Mouse (Mus musculus) adrenal gland, postnatal 10 days (tissue): ENCODE data around the gene Phf10. TPM values are rescaled to one million over a fixed set of nuclear protein-coding genes. Genes with fewer than 3 reads are reported as not detected.
A peak's percentile ranks its signal among the peaks of the same experiment; 100 is the strongest.
"Not testable (repeated sequence)": the region's sequence is repeated elsewhere in the genome, so short reads cannot be mapped to it uniquely, and the experiment has no call there.

ENCODE experiments used
- DNase-seq: peaks from one replicate; pipeline ENCODE4 v3.0.0; 2021; ENCODE audit warnings: mixed read lengths
- long read RNA-seq, 2 experiments: library from polyadenylated mRNA; stranded (forward); transcript quantifications; one replicate each; pipeline ENCODE4 v2.0.0; 2021
- total RNA-seq, 2 experiments: library from RNA; stranded (reverse); gene quantifications; 2 replicates each; pipeline ENCODE4 v1.2.3; 2021

Phf10 gene
- total RNA-seq = 10 to 100 TPM; 66.2 to 67.3 TPM
- long read RNA-seq, experiment 1, transcript Phf10-201 (12 exons, 1,663 nt) = major isoform, 77 of 118 reads
- long read RNA-seq, experiment 1, partial matches to known transcripts = 7 of 118 reads
- long read RNA-seq, experiment 1, other reads (novel, unspliced or antisense) = 33 of 118 reads
- long read RNA-seq, experiment 2, transcript Phf10-201 (12 exons, 1,663 nt) = major isoform, 30 of 47 reads
- long read RNA-seq, experiment 2, partial matches to known transcripts = 8 of 47 reads
- long read RNA-seq, experiment 2, other reads (novel, unspliced or antisense) = 9 of 47 reads

GRCm38 (mm10) chr17:14960951-14961556 lies at the start of gene Phf10:
Gene Phf10, minus strand, starts transcription at chr17:14961273.
- DNase-seq = peak; percentile 60

DNA sequence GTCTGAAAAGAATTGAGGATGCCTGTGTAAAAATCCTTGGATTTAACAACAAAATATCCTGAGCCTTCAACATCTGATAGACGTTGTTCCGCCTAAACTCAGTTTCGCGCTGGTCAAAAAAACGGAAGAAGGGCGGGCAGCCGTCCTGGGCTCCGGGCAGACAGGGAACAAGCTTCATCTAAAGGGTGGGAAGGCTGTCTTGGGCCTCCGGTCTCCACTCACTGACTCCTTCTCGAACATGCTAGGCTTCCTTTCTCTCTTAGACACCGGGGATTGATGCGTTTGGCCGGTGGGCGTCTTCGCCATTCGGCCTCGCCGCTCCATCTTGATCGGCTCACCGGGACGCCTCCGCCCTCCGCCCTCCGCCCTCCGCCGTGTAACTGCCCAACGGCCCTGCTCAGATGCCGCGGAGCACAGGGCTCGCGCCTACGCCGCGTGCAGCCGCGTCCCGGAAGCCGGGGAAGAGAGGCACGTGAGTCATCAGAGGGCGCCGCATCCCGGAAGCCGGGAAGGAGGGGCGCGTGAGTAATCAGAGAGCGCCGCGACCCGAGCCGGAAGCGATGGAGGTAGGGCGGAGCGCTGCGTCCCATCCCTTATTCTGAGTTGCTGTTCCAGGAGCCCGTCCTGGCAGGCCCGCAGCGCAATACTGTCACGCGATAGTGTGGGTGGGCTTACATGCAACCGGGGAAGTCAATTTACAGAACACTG lies 48.8 kb upstream of the Phf10 start, which contains the start of gene Gm3435:
TSS of gene Gm3435 (plus strand) at position 471 of the 708 bp plus-strand sequence.
- not testable (repeated sequence) for DNase-seq

- not testable (repeated sequence) for DNase-seq
These were observed 48.0 kb upstream of the Phf10 start for GRCm38 (mm10) chr17:15009088-15009487.

- not testable (repeated sequence) for DNase-seq
These were observed 39.0 kb upstream of the Phf10 start for GRCm38 (mm10) chr17:15000047-15000446.

DNA sequence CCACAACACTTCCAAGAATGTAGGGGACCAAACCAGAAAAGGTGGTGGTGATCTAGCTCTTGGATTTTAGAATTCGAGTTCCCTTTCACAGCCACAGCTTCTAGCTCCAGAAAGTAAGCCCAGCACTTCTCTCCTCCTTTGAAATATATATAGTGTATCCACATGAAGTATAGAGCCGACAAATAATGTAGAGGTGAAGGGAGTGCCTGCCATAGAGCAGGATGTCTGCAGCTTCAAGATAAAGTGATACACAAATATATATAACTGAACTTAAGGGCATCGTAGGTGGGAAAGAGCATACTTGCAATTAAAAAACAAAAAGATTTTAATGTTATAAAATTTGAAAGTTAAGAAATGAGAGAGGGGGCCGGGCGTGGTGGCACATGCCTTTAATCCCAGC lies 33.1 kb upstream of the Phf10 start:
- DNase-seq = not testable (repeated sequence)

GRCm38 (mm10) chr17:14993139-14993832 lies 32.2 kb upstream of the Phf10 start:
- DNase-seq = not testable (repeated sequence)

GRCm38 (mm10) chr17:14992522-14993138 lies 31.6 kb upstream of the Phf10 start:
- DNase-seq = not testable (repeated sequence)

- not testable (repeated sequence) for DNase-seq
These were observed 29.1 kb upstream of the Phf10 start for GRCm38 (mm10) chr17:14990116-14990702.

- not testable (repeated sequence) for DNase-seq
These were observed 17.4 kb upstream of the Phf10 start, which contains the start of the genes 9030025P20Rik and Gm3417 for GRCm38 (mm10) chr17:14978362-14979038. Gene 9030025P20Rik, plus strand, starts transcription at chr17:14978468. Gene Gm3417, minus strand, starts transcription at chr17:14978790.

GRCm38 (mm10) chr17:14977718-14978361 lies 16.8 kb upstream of the Phf10 start:
- not testable (repeated sequence) for DNase-seq

DNA sequence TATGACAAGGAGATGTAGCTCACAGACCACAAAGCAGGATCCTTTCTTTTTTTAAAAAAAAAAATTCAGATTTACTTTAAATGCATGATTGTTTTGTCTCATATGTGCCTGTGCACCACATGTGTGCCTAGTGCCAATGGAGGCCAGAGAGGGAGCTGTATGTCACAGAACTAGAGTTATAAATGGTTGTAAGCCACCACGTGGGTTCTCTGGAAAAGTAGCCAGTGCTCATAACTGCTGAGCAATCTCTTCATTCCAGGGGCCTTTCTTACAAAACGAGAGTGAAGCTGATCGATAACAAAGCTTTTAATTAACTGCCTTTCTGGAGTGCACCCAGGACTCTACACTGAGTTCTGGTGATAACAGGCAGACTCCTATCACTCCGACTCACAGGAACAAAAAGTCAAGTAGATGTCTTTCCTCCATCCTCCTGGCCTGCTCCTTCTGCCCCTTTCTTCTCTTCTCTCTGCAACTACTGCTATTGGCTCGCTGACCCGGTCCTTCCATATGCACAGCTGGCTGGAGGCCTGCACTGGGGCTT lies 7.4 kb upstream of the Phf10 start:
- DNase-seq = not testable (repeated sequence)

DNA sequence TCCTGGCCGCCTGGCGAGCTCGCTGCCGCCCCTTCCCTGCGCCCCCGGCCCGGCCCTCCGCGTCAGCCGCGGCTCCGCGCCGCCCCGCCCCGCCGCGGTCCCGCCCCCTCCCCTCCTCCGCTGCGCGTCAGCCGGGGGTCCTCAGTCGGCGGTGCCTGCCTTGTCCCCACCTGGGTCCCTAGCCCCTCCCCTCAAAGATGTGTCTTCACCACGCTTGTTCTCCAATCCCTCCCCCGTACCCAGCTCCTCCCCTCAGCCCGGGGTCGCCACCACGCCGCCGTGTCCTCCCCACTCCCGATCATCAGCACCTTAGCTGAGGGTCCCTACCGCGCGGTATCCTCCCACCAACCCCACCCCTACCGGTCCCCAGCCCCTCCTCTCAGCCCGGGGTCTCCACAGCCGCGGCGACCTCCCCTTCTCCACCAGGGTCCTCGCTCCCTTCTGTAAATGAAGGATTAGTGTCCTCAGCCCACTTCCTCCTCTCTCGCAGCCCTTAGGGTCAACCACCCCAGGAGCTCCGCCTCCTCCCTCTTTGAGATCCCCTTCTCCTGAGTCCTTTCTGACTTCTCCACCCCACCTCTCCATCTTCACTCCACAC lies 583 bp upstream of the Phf10 start:
- DNase-seq = not testable (repeated sequence)

DNA sequence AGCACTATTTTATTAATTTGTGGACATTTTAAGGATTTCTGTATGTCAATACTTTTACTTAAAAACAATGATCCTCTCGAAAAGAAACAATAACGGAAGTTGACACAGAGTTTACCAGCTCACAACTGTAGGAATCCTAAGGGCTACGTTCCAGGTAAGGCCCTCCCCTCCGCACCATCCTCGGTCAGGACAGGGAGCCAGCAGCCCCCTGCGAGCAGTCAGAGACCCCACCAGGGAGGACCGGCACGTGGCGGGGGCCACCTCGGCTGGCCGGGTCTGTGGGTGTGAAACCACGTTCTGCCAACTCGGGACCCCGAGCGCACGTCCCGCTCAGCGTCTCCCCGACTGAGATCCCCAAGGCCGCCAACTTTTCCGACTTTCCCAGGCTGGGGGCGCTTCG lies 553 bp downstream of the Phf10 start:
- DNase-seq = peak; percentile 29

DNA sequence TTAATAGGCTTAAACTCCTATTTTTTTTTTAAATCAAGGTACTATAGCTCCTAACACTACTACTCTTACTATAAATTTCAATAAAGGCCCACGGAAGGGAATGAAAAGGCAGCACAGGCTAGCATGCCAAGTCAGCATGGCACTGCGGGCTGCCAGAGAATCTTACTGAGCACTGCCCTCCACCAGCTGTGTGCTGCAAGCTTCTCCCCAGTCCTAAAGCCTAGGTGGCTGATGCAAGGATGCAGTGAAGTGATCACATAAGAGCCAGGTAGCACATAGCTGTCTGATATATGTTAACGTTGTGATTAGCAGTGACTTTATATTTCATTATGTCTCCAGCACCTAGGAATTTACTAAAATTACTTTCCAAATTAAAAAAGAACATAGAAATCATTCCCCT lies 1.1 kb downstream of the Phf10 start:
- peak; percentile 16 for DNase-seq

GRCm38 (mm10) chr17:14958686-14959327 lies 2.3 kb downstream of the Phf10 start:
- DNase-seq = no peak

GRCm38 (mm10) chr17:14953452-14953851 lies 7.6 kb downstream of the Phf10 start:
- no peak for DNase-seq

- DNase-seq = peak; percentile 10
These were observed 11.8 kb downstream of the Phf10 start for GRCm38 (mm10) chr17:14949161-14949827.

- DNase-seq = no peak
These were observed 16.5 kb downstream of the Phf10 start for GRCm38 (mm10) chr17:14944551-14944950.

DNA sequence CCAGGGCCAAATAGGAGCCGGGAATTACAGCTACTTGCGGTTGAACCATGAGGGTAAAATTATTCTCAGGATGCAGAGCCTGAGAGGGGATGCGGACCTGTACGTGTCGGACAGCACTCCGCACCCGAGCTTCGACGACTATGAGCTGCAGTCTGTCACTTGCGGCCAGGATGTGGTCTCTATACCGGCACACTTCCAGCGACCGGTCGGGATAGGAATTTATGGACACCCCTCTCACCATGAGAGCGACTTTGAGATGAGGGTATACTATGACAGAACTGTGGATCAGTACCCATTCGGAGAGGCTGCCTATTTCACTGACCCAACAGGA lies 17.4 kb downstream of the Phf10 start:
- DNase-seq = no peak
